Mouse (Mus musculus) G1E (cell line): Measurements from ENCODE around the gene Samhd1. TPM values are rescaled to one million over a fixed set of nuclear protein-coding genes. Genes with fewer than 3 reads are reported as not detected.

Experiments
- ATAC-seq: 2 replicates; pipeline ENCODE4 v1.8.0; 2016; ENCODE audit warnings: mild to moderate bottlenecking; ENCODE audit not compliant: insufficient number of reproducible peaks, poor library complexity, low FRiP score, severe bottlenecking; ENCODE audit errors: extremely low read depth
- DNase-seq: peaks from one replicate; pipeline ENCODE4 v3.0.0; 2012; ENCODE audit warnings: low spot score
- H3K27me3 ChIP-seq: 2 replicates; pipeline ENCODE4 v1.6.1; 2012; ENCODE audit warnings: mild to moderate bottlenecking, low read length, inconsistent platforms; ENCODE audit not compliant: insufficient read depth
- H3K36me3 ChIP-seq: replicated peaks from 2 replicates; pipeline ENCODE3; 2012; ENCODE audit warnings: mild to moderate bottlenecking, inconsistent platforms
- H3K4me1 ChIP-seq: 2 replicates; pipeline ENCODE4 v1.6.1; 2012; ENCODE audit warnings: low read depth, low read length, inconsistent platforms, mixed read lengths; ENCODE audit not compliant: insufficient read depth
- H3K4me3 ChIP-seq: 2 replicates; pipeline ENCODE4 v1.5.1; 2012; ENCODE audit warnings: low read depth, mild to moderate bottlenecking, inconsistent platforms, low read length, moderate library complexity, mixed read lengths
- H3K9me3 ChIP-seq: replicated peaks from 2 replicates; pipeline ENCODE4 v1.6.1; 2012; ENCODE audit warnings: inconsistent platforms
- CTCF ChIP-seq: IDR thresholded peaks from 2 replicates; pipeline ENCODE4 v1.5.1; 2012; ENCODE audit warnings: low read depth, low read length, inconsistent platforms, mixed read lengths
- GATA1 ChIP-seq: IDR thresholded peaks from 2 replicates; pipeline ENCODE4 v1.6.1; 2012; ENCODE audit warnings: borderline replicate concordance, low read length, inconsistent platforms, mixed read lengths
- GATA2 ChIP-seq: IDR thresholded peaks from 2 replicates; pipeline ENCODE4 v1.6.1; 2012; ENCODE audit warnings: low read depth, low read length, inconsistent platforms, borderline replicate concordance
- POLR2AphosphoS5 ChIP-seq: IDR thresholded peaks from 2 replicates; pipeline ENCODE4 v1.6.1; 2012; ENCODE audit warnings: low read depth, low read length, inconsistent platforms; ENCODE audit not compliant: insufficient replicate concordance
- TAL1 ChIP-seq: conservative IDR thresholded peaks from 2 replicates; pipeline ENCODE4 v1.6.1; 2012; ENCODE audit warnings: low read depth, low read length, inconsistent platforms, mixed read lengths
- polyA plus RNA-seq: library from polyadenylated mRNA; stranded (reverse); fragments of >175 nt; gene quantifications from 2 replicates; pipeline ENCODE4 v1.2.3, GENCODE M21; 2012
- total RNA-seq, 2 experiments: library from RNA; stranded (forward) in 1 of 2; stranded (reverse) in 1 of 2; fragments of 200-1000 nt in 1 of 2; fragments of >200 nt in 1 of 2; fragmentation: Nextera tagmentation in 1 of 2; gene quantifications; 2 replicates each; pipeline ENCODE4 v1.2.3; 2014 to 2017

The Samhd1 gene
- total and polyA plus RNA-seq, 3 experiments: 23.6 to 153 (median 109) TPM

DNA sequence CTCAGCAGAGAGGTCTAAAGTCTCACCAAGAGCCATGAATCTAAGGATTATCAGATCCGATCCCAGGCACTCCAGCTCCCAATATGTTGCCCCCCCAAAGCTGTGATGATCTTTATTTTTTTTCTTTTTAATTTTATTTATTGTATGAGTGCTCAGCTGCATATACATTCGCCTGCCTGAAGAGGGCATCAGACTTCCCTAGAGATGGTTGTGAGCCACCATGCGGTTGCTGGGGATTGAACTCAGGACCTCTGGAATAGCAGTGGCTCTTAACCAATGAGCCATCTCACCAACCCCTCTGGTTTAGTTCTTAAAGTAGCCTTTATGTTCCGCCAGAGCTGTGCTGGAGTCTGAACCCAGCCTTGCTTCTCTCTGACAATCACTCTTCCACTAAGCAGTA, 81.3 kb downstream of the Samhd1 start:
- peaks cover 8% of the 10 kb centered on the region for H3K4me1 ChIP-seq
- no peak for ATAC-seq
- no peaks in the 10 kb centered on the region for H3K9me3 ChIP-seq
- H3K4me3 ChIP-seq: no peak overlapping the region
- H3K36me3 ChIP-seq: no peaks in the 10 kb centered on the region
- no peak for DNase-seq
- H3K27me3 ChIP-seq: peaks cover 64% of the 10 kb centered on the region
- no peak for TF ChIP-seq TAL1
- no peak for TF ChIP-seq GATA1
- no peak for TF ChIP-seq POLR2AphosphoS5
- TF ChIP-seq GATA2: no peak
- no peak for TF ChIP-seq CTCF

DNA sequence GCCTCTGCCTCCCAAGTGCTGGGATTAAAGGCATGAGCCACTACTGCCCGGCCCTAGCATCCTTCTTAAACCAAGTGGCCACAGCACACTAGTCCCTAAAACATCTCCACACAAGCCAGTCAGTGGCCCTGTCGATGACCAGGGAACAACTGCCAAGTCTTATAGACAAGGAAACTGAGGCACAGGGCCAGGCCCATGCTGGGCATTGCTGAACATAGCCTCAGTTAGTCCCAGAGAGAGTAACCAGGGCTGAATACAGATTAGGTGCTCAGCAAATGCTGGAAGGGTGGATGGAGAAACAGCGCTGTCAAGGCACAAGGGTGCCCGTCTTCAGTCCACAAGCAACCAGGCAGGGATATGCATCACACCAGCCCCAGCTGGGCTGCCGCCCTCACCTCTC, 81.9 kb downstream of the Samhd1 start:
- H3K4me3 ChIP-seq: no peak overlapping the region
- H3K4me1 ChIP-seq: 0 out of 2 replicates have a peak, but pooled peaks cover 2% of the 10 kb centered on the region
- DNase-seq (no peak), ATAC-seq (no peak)
- H3K27me3 ChIP-seq: peaks cover 63% of the 10 kb centered on the region
- no peaks in the 10 kb centered on the region for H3K36me3 ChIP-seq
- no peaks in the 10 kb centered on the region for H3K9me3 ChIP-seq
- TF ChIP-seq GATA2: no peak
- TF ChIP-seq POLR2AphosphoS5: no peak
- TF ChIP-seq CTCF: no peak
- no peak for TF ChIP-seq GATA1
- no peak for TF ChIP-seq TAL1

DNA sequence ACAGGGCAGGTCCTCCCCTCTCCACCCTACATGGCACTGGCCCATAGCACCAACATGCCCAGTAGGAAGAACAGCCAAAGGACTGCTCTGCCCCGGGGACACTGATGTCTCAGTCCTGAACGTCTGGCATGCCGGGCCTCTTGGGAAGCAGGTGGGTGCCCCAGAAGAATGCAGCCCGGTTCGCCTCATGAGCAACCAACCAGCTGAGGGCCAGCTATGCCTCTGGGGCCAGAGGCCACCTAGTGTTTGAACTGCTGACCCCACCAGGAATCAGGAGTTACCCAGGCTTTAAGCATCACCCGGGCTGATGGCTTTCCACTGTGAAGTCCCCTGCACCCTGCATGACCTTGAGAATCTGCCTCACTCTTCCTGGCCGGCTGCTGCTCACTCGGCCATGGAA, 82.6 kb downstream of the Samhd1 start:
- H3K36me3 ChIP-seq: no peaks in the 10 kb centered on the region
- ATAC-seq (no peak), DNase-seq (no peak)
- TF ChIP-seq CTCF: no peak
- TF ChIP-seq POLR2AphosphoS5: no peak
- TF ChIP-seq GATA1: no peak
- TF ChIP-seq GATA2: no peak
- no peak for TF ChIP-seq TAL1
- H3K4me1 ChIP-seq: 0 out of 2 replicates have a peak, but pooled peaks cover 2% of the 10 kb centered on the region
- peaks cover 61% of the 10 kb centered on the region for H3K27me3 ChIP-seq
- no peak overlapping the region for H3K4me3 ChIP-seq
- H3K9me3 ChIP-seq: no peaks in the 10 kb centered on the region

DNA sequence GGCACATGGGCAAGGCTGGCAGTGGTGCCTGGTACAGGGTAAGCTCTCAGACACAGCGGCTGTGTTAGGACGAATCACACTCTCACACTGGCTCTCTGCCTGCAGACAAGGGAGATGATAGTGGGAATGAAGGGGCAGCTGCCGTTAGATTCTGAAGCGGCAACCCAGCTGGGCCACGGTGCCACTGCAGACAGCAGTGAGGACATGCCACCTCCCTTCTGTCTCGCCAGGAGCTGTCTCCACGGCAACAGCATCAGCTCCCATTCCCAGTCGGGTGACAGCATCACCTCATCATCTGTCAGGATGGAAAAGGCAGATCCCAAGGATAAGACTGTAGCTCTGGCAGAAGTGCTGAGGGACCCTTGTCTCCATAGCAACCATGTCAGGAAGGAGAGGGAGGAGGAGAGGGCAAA, 85.2 kb downstream of the Samhd1 start:
- Histone ChIP-seq H3K4me3 (no peak overlapping the region), H3K36me3 (no peaks in the 10 kb centered on the region), H3K27me3 (peaks cover 51% of the 10 kb centered on the region), H3K9me3 (no peaks in the 10 kb centered on the region), H3K4me1 (0 out of 2 replicates have a peak, but pooled peaks cover 2% of the 10 kb centered on the region)
- no peak for DNase-seq
- ATAC-seq: no peak
- TF ChIP-seq POLR2AphosphoS5 (no peak), GATA2 (no peak), GATA1 (no peak), CTCF (no peak), TAL1 (no peak)

DNA sequence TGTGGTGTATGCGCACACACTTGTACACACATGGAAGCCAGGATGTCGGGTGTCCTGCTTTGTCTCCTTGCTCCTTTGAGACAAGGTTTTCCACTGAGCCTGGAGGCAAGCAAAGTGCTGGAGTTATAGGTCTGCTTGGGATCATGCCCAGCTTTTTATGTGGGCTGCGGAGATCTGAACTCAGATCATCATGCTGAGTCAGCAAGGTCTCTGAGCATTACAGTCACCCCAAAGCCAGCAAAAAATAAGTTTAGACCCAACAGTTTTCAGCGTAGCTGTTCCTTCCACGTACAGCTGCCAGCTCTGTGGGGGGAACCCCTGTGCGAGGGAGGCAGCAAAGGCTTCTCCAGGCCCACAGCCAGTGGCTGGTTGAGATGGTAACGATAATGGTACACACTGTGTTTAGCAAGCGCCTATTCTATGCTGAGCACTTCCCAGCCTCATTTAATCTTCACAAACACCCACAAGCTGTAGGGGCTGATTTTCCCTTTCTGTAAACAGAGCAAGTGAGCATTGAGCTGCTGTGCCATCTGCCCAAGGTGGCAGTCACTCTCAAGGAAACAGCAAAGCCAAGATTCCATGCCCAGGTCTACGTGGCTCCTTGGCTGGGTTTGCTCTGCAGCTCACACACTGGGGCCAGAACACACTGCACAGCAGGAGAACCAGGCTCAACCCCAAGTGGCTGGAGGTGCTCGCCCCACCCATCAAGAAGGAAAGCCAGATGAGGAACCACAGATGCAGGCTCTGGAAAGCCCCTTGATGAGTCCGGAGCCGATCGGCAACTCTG, 86.5 kb downstream of the Samhd1 start:
- Histone ChIP-seq H3K4me1 (0 out of 2 replicates have a peak, but pooled peaks cover 2% of the 10 kb centered on the region), H3K27me3 (peaks cover 41% of the 10 kb centered on the region), H3K36me3 (no peaks in the 10 kb centered on the region), H3K4me3 (no peak overlapping the region), H3K9me3 (no peaks in the 10 kb centered on the region)
- no peak for ATAC-seq
- TF ChIP-seq GATA1: no peak
- TF ChIP-seq CTCF: no peak
- no peak for TF ChIP-seq TAL1
- no peak for TF ChIP-seq POLR2AphosphoS5
- no peak for TF ChIP-seq GATA2
- DNase-seq: no peak

Other genes starting within 250 kb of the Samhd1 start
- 0.83 TPM in 1 of 2 replicates, not detected in the other for gene Sla2, start 248.1 kb downstream of the Samhd1 start, total RNA-seq (2014; fragmentation: Nextera tagmentation)
- 0.98 and 1.0 TPM in 2 replicates for gene Sla2, start 248.1 kb downstream of the Samhd1 start, total RNA-seq (2017)
- gene Sla2, start 248.1 kb downstream of the Samhd1 start, polyA plus RNA-seq: 0.62 and 0.83 TPM in 2 replicates
- 139 and 157 TPM in 2 replicates for gene Ndrg3, start 143.2 kb downstream of the Samhd1 start, total RNA-seq (2014; fragmentation: Nextera tagmentation)
- 113 and 121 TPM in 2 replicates for gene Ndrg3, start 143.2 kb downstream of the Samhd1 start, total RNA-seq (2017)
- 13.5 and 14.3 TPM in 2 replicates for gene Ndrg3, start 143.2 kb downstream of the Samhd1 start, polyA plus RNA-seq
- gene Dsn1, start 128.1 kb downstream of the Samhd1 start, total RNA-seq (2014; fragmentation: Nextera tagmentation): 39.7 and 48.3 TPM in 2 replicates
- 106 and 123 TPM in 2 replicates for gene Dsn1, start 128.1 kb downstream of the Samhd1 start, total RNA-seq (2017)
- 4.7 and 5.3 TPM in 2 replicates for gene Dsn1, start 128.1 kb downstream of the Samhd1 start, polyA plus RNA-seq
- gene Soga1, start 56.0 kb downstream of the Samhd1 start, total RNA-seq (2014; fragmentation: Nextera tagmentation): 2.1 and 2.6 TPM in 2 replicates
- 6.0 TPM in 2 replicates for gene Soga1, start 56.0 kb downstream of the Samhd1 start, total RNA-seq (2017)
- 15.9 and 16.4 TPM in 2 replicates for gene Soga1, start 56.0 kb downstream of the Samhd1 start, polyA plus RNA-seq
- gene Tldc2, start 48.2 kb downstream of the Samhd1 start, total RNA-seq (2014; fragmentation: Nextera tagmentation): not detected in 2 replicates
- not detected in 2 replicates for gene Tldc2, start 48.2 kb downstream of the Samhd1 start, total RNA-seq (2017)
- not detected in 2 replicates for gene Tldc2, start 48.2 kb downstream of the Samhd1 start, polyA plus RNA-seq
- 96.7 and 97.4 TPM in 2 replicates for gene Rbl1, start 69.3 kb upstream of the Samhd1 start, total RNA-seq (2014; fragmentation: Nextera tagmentation)
- gene Rbl1, start 69.3 kb upstream of the Samhd1 start, total RNA-seq (2017): 74.1 and 88.2 TPM in 2 replicates
- gene Rbl1, start 69.3 kb upstream of the Samhd1 start, polyA plus RNA-seq: 10.9 and 11.1 TPM in 2 replicates
- gene Rpn2, start 143.8 kb upstream of the Samhd1 start, total RNA-seq (2014; fragmentation: Nextera tagmentation): 197 and 213 TPM in 2 replicates
- 156 and 189 TPM in 2 replicates for gene Rpn2, start 143.8 kb upstream of the Samhd1 start, total RNA-seq (2017)
- gene Rpn2, start 143.8 kb upstream of the Samhd1 start, polyA plus RNA-seq: 99.6 and 110 TPM in 2 replicates
- 1.4 and 2.0 TPM in 2 replicates for gene Mroh8, start 144.3 kb upstream of the Samhd1 start, total RNA-seq (2014; fragmentation: Nextera tagmentation)
- 0.66 and 1.2 TPM in 2 replicates for gene Mroh8, start 144.3 kb upstream of the Samhd1 start, total RNA-seq (2017)
- gene Mroh8, start 144.3 kb upstream of the Samhd1 start, polyA plus RNA-seq: 0.37 and 0.51 TPM in 2 replicates
- not detected in 2 replicates for gene Ghrh, start 212.2 kb upstream of the Samhd1 start, total RNA-seq (2014; fragmentation: Nextera tagmentation)
- gene Ghrh, start 212.2 kb upstream of the Samhd1 start, total RNA-seq (2017): 0.76 TPM in 1 of 2 replicates, not detected in the other
- gene Ghrh, start 212.2 kb upstream of the Samhd1 start, polyA plus RNA-seq: not detected in 2 replicates
- 20.6 and 21.6 TPM in 2 replicates for gene Manbal, start 232.3 kb upstream of the Samhd1 start, total RNA-seq (2014; fragmentation: Nextera tagmentation)
- 19.2 and 19.6 TPM in 2 replicates for gene Manbal, start 232.3 kb upstream of the Samhd1 start, total RNA-seq (2017)
- 55.2 and 56.3 TPM in 2 replicates for gene Manbal, start 232.3 kb upstream of the Samhd1 start, polyA plus RNA-seq